ENCODE assay signal across 26 mouse cellular contexts in the genomic region with DNA sequence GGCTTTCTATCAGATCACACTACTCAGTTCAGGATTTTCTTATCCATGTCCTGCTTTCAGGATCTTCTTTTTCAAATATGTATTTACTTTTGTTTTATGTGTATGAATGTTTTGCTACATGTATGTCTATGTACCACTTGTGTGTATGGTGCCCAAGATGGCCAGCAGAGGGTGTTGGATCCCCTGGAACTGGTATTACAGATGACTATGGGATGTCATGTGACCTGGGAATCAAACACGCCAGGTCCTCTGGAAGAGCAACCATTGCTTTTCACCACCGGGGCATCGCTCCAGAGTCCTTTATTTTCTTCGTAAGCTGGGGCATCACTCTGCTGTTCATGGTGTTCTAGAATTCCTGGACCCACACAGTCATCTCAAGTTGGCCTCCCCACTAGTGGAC. TPM values are rescaled to one million over a fixed set of nuclear protein-coding genes. Genes with fewer than 3 reads are reported as not detected.
"Had no signal": no experiment of that assay in that cellular context is flagged by ENCODE, and none has a peak within 500 bp of the region (broad histone marks: within the 10 kb centered on the region; RNA-seq: fewer than 3 reads in every experiment).

No protein-coding gene starts in this region.

- H3K27me3 ChIP-seq: liver, embryonic 15.5 days; lung, embryonic 15.5 days; midbrain, embryonic 12.5 days; midbrain, embryonic 15.5 days; neural tube, embryonic 12.5 days; neural tube, embryonic 15.5 days; stomach, embryonic 15.5 days had no signal

- H3K9ac ChIP-seq: liver, embryonic 15.5 days; lung, embryonic 15.5 days; midbrain, embryonic 12.5 days; midbrain, embryonic 15.5 days; neural tube, embryonic 12.5 days; neural tube, embryonic 15.5 days; stomach, embryonic 15.5 days had no signal

- H3K27ac ChIP-seq: kidney, postnatal 0 days; layer of hippocampus, adult 2 months; left cerebral cortex, adult 2 months; liver, embryonic 15.5 days; lung, embryonic 15.5 days; macrophage; midbrain, embryonic 12.5 days; midbrain, embryonic 15.5 days; neural tube, embryonic 12.5 days; neural tube, embryonic 15.5 days; stomach, embryonic 15.5 days had no signal

- H3K36me3 ChIP-seq: liver, embryonic 15.5 days; lung, embryonic 15.5 days; midbrain, embryonic 12.5 days; midbrain, embryonic 15.5 days; neural tube, embryonic 12.5 days; neural tube, embryonic 15.5 days; stomach, embryonic 15.5 days had no signal

- H3K4me2 ChIP-seq: liver, embryonic 15.5 days; lung, embryonic 15.5 days; midbrain, embryonic 12.5 days; midbrain, embryonic 15.5 days; neural tube, embryonic 12.5 days; neural tube, embryonic 15.5 days; stomach, embryonic 15.5 days had no signal

- H3K4me1 ChIP-seq: liver, embryonic 15.5 days; lung, embryonic 15.5 days; midbrain, embryonic 12.5 days; midbrain, embryonic 15.5 days; neural tube, embryonic 12.5 days; neural tube, embryonic 15.5 days; stomach, embryonic 15.5 days had no signal

- H3K9me3 ChIP-seq: liver, embryonic 15.5 days; lung, embryonic 15.5 days; midbrain, embryonic 12.5 days; midbrain, embryonic 15.5 days; neural tube, embryonic 12.5 days; neural tube, embryonic 15.5 days; stomach, embryonic 15.5 days had no signal

- H3K4me3 ChIP-seq: layer of hippocampus, adult 2 months; left cerebral cortex, adult 2 months; liver, embryonic 15.5 days; lung, embryonic 15.5 days; midbrain, embryonic 12.5 days; midbrain, embryonic 15.5 days; neural tube, embryonic 12.5 days; neural tube, embryonic 15.5 days; stomach, embryonic 15.5 days had no signal

- ATAC-seq: inflammation-experienced regulatory T-cells, adult 6 months; intestine, embryonic 16.5 days; midbrain, embryonic 15.5 days had no signal

- DNase-seq: kidney, adult 18-20 months; kidney, postnatal 25 days; layer of hippocampus, adult 9-11 months; layer of hippocampus, postnatal 36 days; retina, postnatal 1 day; right cerebral cortex, postnatal 25 days; spleen, adult 18-20 months; thymus, postnatal 25 days had no signal

RNA-seq across cellular contexts. Expression of gene Atp7b, which starts 29.1 kb away (rescaled TPM):
- polyA plus RNA-seq: macrophage had no signal

RNA-seq across cellular contexts. Expression of gene Nek5, which starts 35.6 kb away (rescaled TPM):
- total RNA-seq: left cerebral cortex, adult 2 months; left cerebral cortex, postnatal 36 days; megakaryocyte, adult 5-6 weeks had no signal
- polyA plus RNA-seq: kidney, embryonic 14.5 days; limb, embryonic 11.5 days; macrophage; neural tube, embryonic 12.5 days; thymus, postnatal 0 days had no signal
